Mouse (Mus musculus) forebrain, embryonic 10.5 days (tissue): ENCODE data around the gene Abhd6. TPM values are rescaled to one million over a fixed set of nuclear protein-coding genes. Genes with fewer than 3 reads are reported as not detected.

Experiments
- DNase-seq: peaks from one replicate; pipeline ENCODE4 v3.0.0-alpha.2; 2017; ENCODE audit warnings: low spot score; ENCODE audit errors: extremely low spot score
- H3K27ac ChIP-seq: fragments of 300-500 bp; sonication (generic); 2 replicates; pipeline ENCODE4 v1.5.1; 2016; ENCODE audit warnings: mild to moderate bottlenecking
- H3K27me3 ChIP-seq: fragments of 300-500 bp; sonication (generic); 2 replicates; pipeline ENCODE4 v1.6.1; 2016; ENCODE audit warnings: mild to moderate bottlenecking; ENCODE audit not compliant: poor library complexity, severe bottlenecking
- H3K36me3 ChIP-seq: fragments of 300-500 bp; sonication (generic); replicated peaks from 2 replicates; pipeline ENCODE4 v1.6.1; 2016; ENCODE audit warnings: mild to moderate bottlenecking, moderate library complexity
- H3K4me1 ChIP-seq: fragments of 300-500 bp; sonication (generic); 2 replicates; pipeline ENCODE4 v1.6.1; 2016
- H3K4me3 ChIP-seq: fragments of 300-500 bp; sonication (generic); 2 replicates; pipeline ENCODE4 v1.5.1; 2016; ENCODE audit warnings: mild to moderate bottlenecking, moderate library complexity
- H3K9me3 ChIP-seq: fragments of 300-500 bp; sonication (generic); 2 replicates; pipeline ENCODE4 v1.6.1; 2016; ENCODE audit warnings: mild to moderate bottlenecking, moderate library complexity
- WGBS: fragments of 180-500 bp; shearing (Covaris S2); methylation state at CpG from one replicate; pipeline ENCODE4 v1.1.7; 2016; 5-methylcytosine and 5-hydroxymethylcytosine counted together
- polyA plus RNA-seq: library from polyadenylated mRNA; unstranded; fragments of >200 nt; fragmentation: Nextera tagmentation; extraction: Ambion mirVana; gene quantifications from 2 replicates; pipeline ENCODE4 v1.2.1, GENCODE M21; 2016

Abhd6 gene
- polyA plus RNA-seq, 1 experiment from 2014 or later, result 18.6 TPM

GRCm38 (mm10) chr14:8024469-8024868 lies 21.8 kb downstream of the Abhd6 start:
- no peaks in the 10 kb centered on the region for H3K9me3 ChIP-seq
- WGBS, result 62% methylated on average over 6 of the region's 6 CpGs

DNA sequence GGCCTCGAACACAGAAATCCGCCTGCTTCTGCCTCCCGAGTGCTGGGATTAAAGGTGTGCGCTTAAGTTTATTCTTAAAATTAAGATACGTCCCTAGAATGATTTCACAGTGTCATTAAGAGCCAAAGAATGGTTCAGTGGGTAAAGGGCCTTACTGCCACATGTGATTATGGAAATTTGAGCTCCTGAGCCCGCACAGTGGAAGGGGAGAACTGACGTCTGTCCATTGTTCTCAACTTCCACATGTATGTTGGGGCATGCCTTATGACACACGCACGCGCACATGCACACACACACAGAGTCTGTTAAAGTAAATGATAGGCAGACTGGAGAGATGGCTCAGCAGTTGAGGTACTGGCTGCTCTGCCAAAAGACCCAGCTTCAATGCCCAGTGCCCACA lies 22.2 kb downstream of the Abhd6 start:
- 93% methylated on average over 10 of the region's 10 CpGs for WGBS
- no peaks in the 10 kb centered on the region for H3K9me3 ChIP-seq
- no peak overlapping the region for H3K4me3 ChIP-seq
- no peak overlapping the region for H3K27ac ChIP-seq
- no peaks in the 10 kb centered on the region for H3K36me3 ChIP-seq
- no peaks in the 10 kb centered on the region for H3K27me3 ChIP-seq
- H3K4me1 ChIP-seq, result peaks cover 6% of the 10 kb centered on the region; the same call in 1 of the 2 replicates
- no peak for DNase-seq

More at GRCm38 (mm10) chr14:8024469-8024868, 21.8 kb downstream of the Abhd6 start:
- Histone ChIP-seq H3K36me3 (no peaks in the 10 kb centered on the region), H3K4me3 (no peak overlapping the region), H3K27ac (no peak overlapping the region), H3K27me3 (no peaks in the 10 kb centered on the region), H3K4me1 (peaks cover 6% of the 10 kb centered on the region; the same call in 1 of the 2 replicates)
- DNase-seq, result no peak

DNA sequence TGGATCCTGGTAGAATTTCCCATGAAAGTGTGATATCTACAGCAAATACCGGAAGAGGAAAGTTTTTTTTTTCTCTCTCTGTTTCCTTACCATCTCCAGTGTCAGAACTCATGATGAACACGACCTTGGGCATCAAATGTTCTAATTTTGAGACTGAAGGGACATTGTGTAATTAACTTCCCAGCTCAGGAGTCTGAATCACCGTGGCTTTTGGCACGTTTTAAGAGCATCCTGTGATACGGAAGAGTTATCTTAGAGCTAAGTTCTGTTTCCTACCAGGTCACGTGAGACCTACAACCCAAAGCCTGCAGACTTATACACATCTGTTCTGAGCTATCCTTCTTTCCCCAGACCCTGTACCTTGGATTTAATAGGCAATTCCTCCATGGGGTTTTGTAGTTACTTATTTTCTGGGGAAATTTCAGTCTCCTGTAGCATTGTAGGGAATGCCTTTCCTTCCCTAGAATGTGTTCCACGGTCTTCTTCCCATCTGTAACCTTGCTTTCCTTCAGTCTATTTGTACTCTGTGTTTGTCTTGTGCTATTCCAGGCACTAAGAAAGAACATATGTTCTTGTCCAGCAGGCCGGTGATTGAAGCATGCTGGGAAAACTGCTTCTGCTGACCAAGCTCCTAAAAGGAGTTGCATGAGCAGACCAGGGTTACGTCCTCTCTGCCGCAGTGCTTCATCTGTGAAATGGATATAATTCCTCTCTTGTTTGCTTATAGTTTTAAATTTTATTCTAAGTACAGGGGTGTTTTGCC lies 24.2 kb downstream of the Abhd6 start:
- no peaks in the 10 kb centered on the region for H3K9me3 ChIP-seq
- H3K27me3 ChIP-seq, result no peaks in the 10 kb centered on the region
- WGBS, result 89% methylated on average over 10 of the region's 10 CpGs
- no peak overlapping the region for H3K4me3 ChIP-seq
- no peak overlapping the region for H3K27ac ChIP-seq
- H3K36me3 ChIP-seq, result no peaks in the 10 kb centered on the region
- peaks cover 18% of the 10 kb centered on the region for H3K4me1 ChIP-seq
- no peak for DNase-seq

DNA sequence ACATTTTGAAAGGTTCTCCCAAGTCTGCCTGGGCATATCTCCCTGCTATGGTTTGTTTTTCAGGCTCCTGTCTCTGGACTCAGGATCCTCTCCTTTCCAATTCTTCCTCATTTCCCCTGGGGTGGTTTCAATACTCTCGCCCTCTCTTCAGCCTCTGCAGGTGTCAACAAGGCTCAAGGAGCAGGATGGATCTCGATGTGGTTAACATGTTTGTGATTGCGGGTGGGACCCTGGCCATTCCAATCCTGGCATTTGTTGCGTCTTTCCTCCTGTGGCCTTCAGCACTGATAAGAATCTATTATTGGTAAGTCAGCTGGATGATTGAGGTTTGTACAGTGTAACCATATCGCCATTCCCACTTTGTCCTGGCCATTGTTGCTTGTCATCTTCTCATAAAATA lies 25.4 kb downstream of the Abhd6 start:
- no peak for DNase-seq
- Histone ChIP-seq H3K9me3 (no peaks in the 10 kb centered on the region), H3K36me3 (no peaks in the 10 kb centered on the region), H3K27me3 (no peaks in the 10 kb centered on the region), H3K4me3 (no peak overlapping the region), H3K4me1 (peaks cover 25% of the 10 kb centered on the region), H3K27ac (no peak overlapping the region)
- 91% methylated on average over 5 of the region's 5 CpGs for WGBS

GRCm38 (mm10) chr14:8029752-8030151 lies 27.1 kb downstream of the Abhd6 start:
- Histone ChIP-seq H3K27me3 (no peaks in the 10 kb centered on the region), H3K4me1 (peaks cover 19% of the 10 kb centered on the region), H3K27ac (no peak overlapping the region), H3K36me3 (no peaks in the 10 kb centered on the region), H3K4me3 (no peak overlapping the region), H3K9me3 (no peaks in the 10 kb centered on the region)
- no peak for DNase-seq
- WGBS, result 85% methylated on average over 1 of the region's 1 CpGs

DNA sequence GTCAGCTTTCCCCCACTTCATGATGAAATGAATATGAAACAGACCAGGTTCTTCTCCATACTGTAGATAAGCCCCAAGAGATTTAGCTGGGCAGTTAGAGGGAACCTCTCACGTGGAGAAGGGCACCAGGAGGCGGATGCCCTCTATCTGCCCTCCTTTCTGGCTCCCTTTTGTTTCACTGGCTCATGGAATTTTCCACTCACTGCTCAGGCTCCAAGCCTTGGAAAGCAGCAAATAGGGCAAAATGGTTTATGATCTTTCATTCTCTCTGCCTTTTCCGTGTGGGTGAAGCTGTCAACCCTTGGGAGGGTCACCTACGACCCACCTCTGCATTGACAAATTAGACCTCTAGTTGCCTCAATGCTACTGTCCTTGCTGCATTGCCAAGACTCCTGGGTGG lies 27.8 kb downstream of the Abhd6 start:
- no peaks in the 10 kb centered on the region for H3K27me3 ChIP-seq
- no peaks in the 10 kb centered on the region for H3K9me3 ChIP-seq
- H3K4me3 ChIP-seq, result no peak overlapping the region
- peaks cover 19% of the 10 kb centered on the region for H3K4me1 ChIP-seq
- 64% methylated on average over 4 of the region's 4 CpGs for WGBS
- no peaks in the 10 kb centered on the region for H3K36me3 ChIP-seq
- H3K27ac ChIP-seq, result no peak overlapping the region
- no peak for DNase-seq

GRCm38 (mm10) chr14:8032087-8032944 lies 29.6 kb downstream of the Abhd6 start:
- no peak for DNase-seq
- H3K27ac ChIP-seq, result no peak overlapping the region
- H3K9me3 ChIP-seq, result no peaks in the 10 kb centered on the region
- 63% methylated on average over 13 of the region's 13 CpGs for WGBS
- H3K36me3 ChIP-seq, result no peaks in the 10 kb centered on the region
- H3K27me3 ChIP-seq, result no peaks in the 10 kb centered on the region
- H3K4me3 ChIP-seq, result no peak overlapping the region
- peaks cover 19% of the 10 kb centered on the region for H3K4me1 ChIP-seq

GRCm38 (mm10) chr14:8034561-8034960 lies 31.9 kb downstream of the Abhd6 start:
- Histone ChIP-seq H3K27me3 (no peaks in the 10 kb centered on the region), H3K27ac (no peak overlapping the region), H3K9me3 (no peaks in the 10 kb centered on the region), H3K4me1 (peaks cover 19% of the 10 kb centered on the region), H3K4me3 (no peak overlapping the region), H3K36me3 (no peaks in the 10 kb centered on the region)
- no peak for DNase-seq
- WGBS, result 78% methylated on average over 5 of the region's 5 CpGs

- H3K27me3 ChIP-seq, result no peaks in the 10 kb centered on the region
- H3K4me1 ChIP-seq, result peaks cover 11% of the 10 kb centered on the region; the same call in 1 of the 2 replicates
- no peak overlapping the region for H3K4me3 ChIP-seq
- DNase-seq, result no peak
- H3K27ac ChIP-seq, result no peak overlapping the region
- H3K9me3 ChIP-seq, result no peaks in the 10 kb centered on the region
- H3K36me3 ChIP-seq, result no peaks in the 10 kb centered on the region
- WGBS, result 92% methylated on average over 6 of the region's 6 CpGs
Measured at GRCm38 (mm10) chr14:8035951-8036350, 33.2 kb downstream of the Abhd6 start.

- Histone ChIP-seq H3K27ac (no peak overlapping the region), H3K4me3 (no peak overlapping the region), H3K9me3 (no peaks in the 10 kb centered on the region), H3K36me3 (no peaks in the 10 kb centered on the region), H3K4me1 (peaks cover 11% of the 10 kb centered on the region; the same call in 1 of the 2 replicates), H3K27me3 (no peaks in the 10 kb centered on the region)
- no peak for DNase-seq
- 66% methylated on average over 5 of the region's 5 CpGs for WGBS
Measured at GRCm38 (mm10) chr14:8036406-8036805, 33.7 kb downstream of the Abhd6 start.

GRCm38 (mm10) chr14:8038150-8038549 lies 35.4 kb downstream of the Abhd6 start:
- peaks cover 8% of the 10 kb centered on the region; the same call in 1 of the 2 replicates for H3K36me3 ChIP-seq
- H3K4me1 ChIP-seq, result no peaks in the 10 kb centered on the region
- no peak overlapping the region for H3K27ac ChIP-seq
- H3K4me3 ChIP-seq, result no peak overlapping the region
- no peaks in the 10 kb centered on the region for H3K27me3 ChIP-seq
- DNase-seq, result no peak
- WGBS, result 83% methylated on average over 5 of the region's 5 CpGs
- H3K9me3 ChIP-seq, result no peaks in the 10 kb centered on the region

- 87% methylated on average over 7 of the region's 7 CpGs for WGBS
- H3K27me3 ChIP-seq, result no peaks in the 10 kb centered on the region
- no peak for DNase-seq
- no peak overlapping the region for H3K27ac ChIP-seq
- H3K36me3 ChIP-seq, result peaks cover 11% of the 10 kb centered on the region; the same call in 1 of the 2 replicates
- H3K4me3 ChIP-seq, result no peak overlapping the region
- no peaks in the 10 kb centered on the region for H3K9me3 ChIP-seq
- H3K4me1 ChIP-seq, result no peaks in the 10 kb centered on the region
Measured at GRCm38 (mm10) chr14:8038791-8039448, 36.2 kb downstream of the Abhd6 start.
